ENCODE assay signal across 12 mouse cellular contexts in the genomic region with DNA sequence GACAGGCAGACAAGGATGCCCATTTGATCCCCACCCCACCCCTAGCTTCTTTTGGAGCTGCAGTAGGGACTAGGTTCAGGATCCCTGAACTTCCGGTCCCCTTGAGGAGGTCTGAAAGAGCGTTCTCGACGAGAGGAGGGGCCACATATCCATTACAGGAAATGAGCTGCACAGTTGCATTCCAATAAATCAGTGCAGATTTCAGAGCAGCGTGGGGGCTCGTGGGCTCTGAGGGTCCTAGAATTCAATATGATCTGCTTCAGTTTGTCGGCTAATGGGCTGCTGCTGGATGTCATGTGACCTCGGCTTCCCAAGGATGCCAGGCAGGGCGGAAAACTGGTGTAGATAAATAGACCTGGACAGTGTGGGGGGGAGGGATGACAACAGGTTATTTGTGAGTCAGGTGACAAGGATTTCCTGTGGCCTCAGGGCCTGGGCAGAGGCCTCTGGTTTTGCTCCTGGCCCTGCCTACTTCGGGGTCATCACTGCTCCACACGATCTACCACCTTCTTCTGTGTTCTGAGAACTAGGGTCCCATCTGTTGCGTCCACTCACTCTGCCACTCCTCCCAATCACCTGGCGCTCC.
DNase-seq lines count a peak whose midpoint lies in the region; ATAC-seq and TF ChIP-seq lines count a peak whose summit lies in the region.
"Had no signal": no experiment of that assay in that cellular context is flagged by ENCODE, and none has a peak within 500 bp of the region (broad histone marks: within the 10 kb centered on the region; RNA-seq: fewer than 3 reads in every experiment).

No protein-coding gene starts in this region.

- 53% methylated on average over 13 of the region's 13 CpGs for WGBS in intestine, embryonic 16.5 days
- WGBS in intestine, postnatal 0 days = 58% methylated on average over 13 of the region's 13 CpGs
- 37% methylated on average over 13 of the region's 13 CpGs for WGBS in stomach, embryonic 15.5 days
- 55% methylated on average over 13 of the region's 13 CpGs for WGBS in stomach, postnatal 0 days
- 68% methylated on average over 13 of the region's 13 CpGs for WGBS in hindbrain, postnatal 0 days

- TF ChIP-seq EP300 in stomach, postnatal 0 days (optimal IDR thresholded peaks at IDR 0.05) = no peak

- no peaks in the 10 kb centered on the region for H3K9me3 ChIP-seq in intestine, embryonic 16.5 days (ENCODE audit: control insufficient read depth, low read length)
- no peaks in the 10 kb centered on the region for H3K9me3 ChIP-seq in intestine, postnatal 0 days (ENCODE audit: control insufficient read depth)
- no peaks in the 10 kb centered on the region for H3K9me3 ChIP-seq in stomach, embryonic 15.5 days
- no peaks in the 10 kb centered on the region for H3K9me3 ChIP-seq in stomach, postnatal 0 days (ENCODE audit: control insufficient read depth, low read length)
- H3K9me3 ChIP-seq in hindbrain, postnatal 0 days (ENCODE audit: low read length) = no peaks in the 10 kb centered on the region

- no peak for TF ChIP-seq CTCF in intestine, postnatal 0 days (IDR thresholded peaks at IDR 0.05; ENCODE audit: low read depth)
- no peak for TF ChIP-seq CTCF in stomach, postnatal 0 days (IDR thresholded peaks at IDR 0.05; ENCODE audit: low read depth)
- no peak for TF ChIP-seq CTCF in hindbrain, postnatal 0 days (IDR thresholded peaks at IDR 0.05; ENCODE audit: low read depth)

- no peak overlapping the region for H3K4me3 ChIP-seq in intestine, embryonic 16.5 days (ENCODE audit: low read length)
- no peak overlapping the region for H3K4me3 ChIP-seq in intestine, postnatal 0 days (ENCODE audit: low read depth, low read length)
- no peak overlapping the region for H3K4me3 ChIP-seq in stomach, embryonic 15.5 days (replicated peaks)
- no peak overlapping the region for H3K4me3 ChIP-seq in stomach, postnatal 0 days (ENCODE audit: low read depth, low read length)
- no peak overlapping the region for H3K4me3 ChIP-seq in hindbrain, postnatal 0 days (ENCODE audit: low read length)
- H3K4me3 ChIP-seq: forebrain, embryonic 13.5 days had no signal

- H3K9ac ChIP-seq in intestine, embryonic 16.5 days (ENCODE audit: low read depth, low read length) = no peak overlapping the region
- no peak overlapping the region for H3K9ac ChIP-seq in intestine, postnatal 0 days (ENCODE audit: low read depth, low read length)
- H3K9ac ChIP-seq in stomach, embryonic 15.5 days = no peak overlapping the region
- H3K9ac ChIP-seq in stomach, postnatal 0 days (ENCODE audit: low read length) = no peak overlapping the region
- no peak overlapping the region for H3K9ac ChIP-seq in hindbrain, postnatal 0 days (replicated peaks; ENCODE audit: low read length)
- H3K9ac ChIP-seq: forebrain, embryonic 13.5 days had no signal

- no peak overlapping the region for H3K27ac ChIP-seq in intestine, embryonic 16.5 days (ENCODE audit: low read length)
- H3K27ac ChIP-seq in intestine, postnatal 0 days (ENCODE audit: low read depth, low read length) = no peak overlapping the region
- no peak overlapping the region for H3K27ac ChIP-seq in stomach, embryonic 15.5 days
- no peak overlapping the region for H3K27ac ChIP-seq in stomach, postnatal 0 days (replicated peaks)
- H3K27ac ChIP-seq in hindbrain, postnatal 0 days = no peak overlapping the region
- H3K27ac ChIP-seq: forebrain, embryonic 13.5 days; macrophage had no signal

- no peak for ATAC-seq in intestine, embryonic 16.5 days
- no peak for ATAC-seq in intestine, postnatal 0 days
- ATAC-seq in stomach, embryonic 15.5 days (ENCODE audit: insufficient read depth, low FRiP score, low read depth) = 0 out of 2 replicates have a peak, but pooled peaks have one; percentile 23
- ATAC-seq in stomach, postnatal 0 days (ENCODE audit: low FRiP score, low TSS enrichment) = no peak
- 0 out of 2 replicates have a peak, but pooled peaks have one; percentile 13 for ATAC-seq in hindbrain, postnatal 0 days
- ATAC-seq: forebrain, embryonic 13.5 days had no signal

- 0 out of 2 replicates have a peak overlapping the region, but pooled peaks have one; percentile 14 for H3K4me2 ChIP-seq in intestine, embryonic 16.5 days (ENCODE audit: low read depth, low read length)
- H3K4me2 ChIP-seq in intestine, postnatal 0 days (replicated peaks; ENCODE audit: low read depth) = no peak overlapping the region
- no peak overlapping the region for H3K4me2 ChIP-seq in stomach, embryonic 15.5 days
- no peak overlapping the region for H3K4me2 ChIP-seq in stomach, postnatal 0 days (replicated peaks; ENCODE audit: low read depth)
- H3K4me2 ChIP-seq in hindbrain, postnatal 0 days (ENCODE audit: low read depth, low read length) = no peak overlapping the region
- H3K4me2 ChIP-seq: forebrain, embryonic 13.5 days had no signal

- peaks cover 5% of the 10 kb centered on the region; the same call in 1 of the 2 replicates for H3K4me1 ChIP-seq in intestine, embryonic 16.5 days (ENCODE audit: control insufficient read depth, insufficient read depth, low read length)
- no peaks in the 10 kb centered on the region for H3K4me1 ChIP-seq in intestine, postnatal 0 days (replicated peaks; ENCODE audit: control insufficient read depth, insufficient read depth, low read length)
- peaks cover 11% of the 10 kb centered on the region; the same call in 1 of the 2 replicates for H3K4me1 ChIP-seq in stomach, embryonic 15.5 days
- H3K4me1 ChIP-seq in stomach, postnatal 0 days (replicated peaks; ENCODE audit: control insufficient read depth, insufficient read depth) = no peaks in the 10 kb centered on the region
- 0 out of 2 replicates have a peak, but pooled peaks cover 2% of the 10 kb centered on the region for H3K4me1 ChIP-seq in hindbrain, postnatal 0 days (ENCODE audit: insufficient read depth, low read length)

- no peak for DNase-seq in stomach, postnatal 0 days (ENCODE audit: low spot score)
- DNase-seq in hindbrain, postnatal 0 days (ENCODE audit: low spot score) = no peak
- no peak for DNase-seq in cerebellum, adult 11 months
- no peak for DNase-seq in thymus, postnatal 25 days
- DNase-seq: adrenal gland, postnatal 36 days; gastrocnemius, postnatal 36 days; liver had no signal

- no peaks in the 10 kb centered on the region for H3K36me3 ChIP-seq in intestine, embryonic 16.5 days (ENCODE audit: control insufficient read depth, insufficient read depth, low read length)
- no peaks in the 10 kb centered on the region for H3K36me3 ChIP-seq in intestine, postnatal 0 days (ENCODE audit: control insufficient read depth, insufficient read depth)
- H3K36me3 ChIP-seq in stomach, embryonic 15.5 days = no peaks in the 10 kb centered on the region
- H3K36me3 ChIP-seq in stomach, postnatal 0 days (ENCODE audit: control insufficient read depth, insufficient read depth, low read length) = no peaks in the 10 kb centered on the region
- H3K36me3 ChIP-seq in hindbrain, postnatal 0 days (ENCODE audit: insufficient read depth, low read length) = no peaks in the 10 kb centered on the region

- H3K27me3 ChIP-seq in intestine, embryonic 16.5 days (replicated peaks; ENCODE audit: control insufficient read depth, insufficient read depth, low read length) = no peaks in the 10 kb centered on the region
- H3K27me3 ChIP-seq in intestine, postnatal 0 days (replicated peaks; ENCODE audit: control insufficient read depth, insufficient read depth, low read length) = no peaks in the 10 kb centered on the region
- H3K27me3 ChIP-seq in stomach, embryonic 15.5 days (replicated peaks) = no peaks in the 10 kb centered on the region
- H3K27me3 ChIP-seq in stomach, postnatal 0 days (ENCODE audit: control insufficient read depth, insufficient read depth, low read length) = no peaks in the 10 kb centered on the region
- H3K27me3 ChIP-seq in hindbrain, postnatal 0 days (ENCODE audit: insufficient read depth, low read length) = no peaks in the 10 kb centered on the region
- H3K27me3 ChIP-seq: forebrain, embryonic 13.5 days had no signal

Comparison
In these comparisons a context has a peak if more than half of its experiments do, and no peak if none do; other contexts are left out.
1. ATAC-seq: peak in stomach, embryonic 15.5 days (single experiment) and hindbrain, postnatal 0 days (single experiment); none in intestine, embryonic 16.5 days (single experiment), intestine, postnatal 0 days (single experiment) and stomach, postnatal 0 days (single experiment).